Mouse (Mus musculus) kidney, adult 2 months (tissue): ENCODE results near the gene D630045J12Rik.

Source experiments
- CTCF ChIP-seq: fragments of 200-500 bp; conservative IDR thresholded peaks from 2 replicates; pipeline ENCODE4 v1.5.1; 2011; ENCODE audit warnings: low read depth, mild to moderate bottlenecking, control low read depth, low read length, moderate library complexity, mixed read lengths; ENCODE audit not compliant: insufficient read depth, insufficient read length
- POLR2A ChIP-seq: fragments of 200-500 bp; IDR thresholded peaks from one replicate; pipeline ENCODE4 v1.6.1; 2011; ENCODE audit warnings: low read depth, low read length, control low read depth

- TF ChIP-seq CTCF: no peak
- TF ChIP-seq POLR2A: no peak
Observed at GRCm38 (mm10) chr6:38160556-38160955, 93.3 kb downstream of the D630045J12Rik start.
